Mouse (Mus musculus) megakaryocyte, embryonic 14.5 days (primary cell): Measurements from ENCODE around the gene Sik3.

Experiments
- FLI1 ChIP-seq: IDR thresholded peaks from 2 replicates; pipeline ENCODE4 v1.6.1; 2012; ENCODE audit warnings: low read length, inconsistent platforms, mixed read lengths
- GATA1 ChIP-seq: IDR thresholded peaks from 3 replicates; pipeline ENCODE4 v1.6.1; 2012; ENCODE audit warnings: mixed read lengths, low read length, inconsistent platforms, borderline replicate concordance

GRCm38 (mm10) chr9:46013616-46014015, 996 bp downstream of the Sik3 start:
- TF ChIP-seq GATA1 = no peak
- TF ChIP-seq FLI1 = no peak
